In genomic region chr17:35034896-35035295, GRCm38 (mm10) we compare ENCODE assay signal across 28 mouse cellular contexts. TPM values are rescaled to one million over a fixed set of nuclear protein-coding genes. Genes with fewer than 3 reads are reported as not detected.
A peak's percentile ranks its signal among the peaks of the same experiment; 100 is the strongest.
DNase-seq lines count a peak whose midpoint lies in the region; ATAC-seq lines count a peak whose summit lies in the region.
"Had no signal": no experiment of that assay in that cellular context is flagged by ENCODE, and none has a peak within 500 bp of the region (broad histone marks: within the 10 kb centered on the region; RNA-seq: fewer than 3 reads in every experiment).

No protein-coding gene starts in this region.

- H3K27me3 ChIP-seq in stomach, embryonic 15.5 days (replicated peaks): no peaks in the 10 kb centered on the region
- H3K27me3 ChIP-seq: CH12.LX; embryonic facial prominence, embryonic 12.5 days; embryonic facial prominence, embryonic 15.5 days; forebrain, embryonic 12.5 days; hindbrain, embryonic 12.5 days; hindbrain, embryonic 15.5 days had no signal

- WGBS in stomach, embryonic 15.5 days: 60% methylated on average over 6 of the region's 6 CpGs

- H3K4me3 ChIP-seq in stomach, embryonic 15.5 days (replicated peaks): no peak overlapping the region
- H3K4me3 ChIP-seq: embryonic facial prominence, embryonic 12.5 days; embryonic facial prominence, embryonic 15.5 days; forebrain, embryonic 12.5 days; gastrocnemius, adult 2 months; hindbrain, embryonic 12.5 days; hindbrain, embryonic 15.5 days had no signal

- ATAC-seq in stomach, embryonic 15.5 days (ENCODE audit: insufficient read depth, low FRiP score, low read depth): no peak
- ATAC-seq: forebrain, embryonic 16.5 days had no signal

- 0 out of 2 replicates have a peak overlapping the region, but pooled peaks have one; percentile 9 for H3K27ac ChIP-seq in stomach, embryonic 15.5 days
- H3K27ac ChIP-seq: embryonic facial prominence, embryonic 12.5 days; embryonic facial prominence, embryonic 15.5 days; forebrain, embryonic 12.5 days; gastrocnemius, adult 2 months; hindbrain, embryonic 12.5 days; hindbrain, embryonic 15.5 days had no signal

- H3K4me1 ChIP-seq in stomach, embryonic 15.5 days: peaks cover 4% of the 10 kb centered on the region

- peak; percentile 79 for DNase-seq in heart, adult 11 months
- no peak for DNase-seq in heart, adult 18-20 months
- peak; percentile 54 for DNase-seq in 3134 (ENCODE audit: extremely low read depth, insufficient read length, low spot score)
- DNase-seq in 416B (ENCODE audit: low read depth): peak; percentile 57
- DNase-seq in gastrocnemius, adult 8-10 months (ENCODE audit: low spot score in 2 of 2): no peak
- DNase-seq in frontal cortex, postnatal 36 days (ENCODE audit: low spot score in 2 of 2): no peak
- no peak for DNase-seq in layer of hippocampus, adult 9-11 months
- DNase-seq: adrenal gland, adult 2 months; adrenal gland, postnatal 25 days; B cell, adult 2 months; cerebellum, adult 18-20 months; cerebellum, adult 9-11 months; cerebellum, postnatal 25 days; gastrocnemius, adult 2 months; gastrocnemius, postnatal 25 days had no signal

- H3K36me3 ChIP-seq in stomach, embryonic 15.5 days: no peaks in the 10 kb centered on the region
- H3K36me3 ChIP-seq: embryonic facial prominence, embryonic 12.5 days; embryonic facial prominence, embryonic 15.5 days; forebrain, embryonic 12.5 days; hindbrain, embryonic 12.5 days; hindbrain, embryonic 15.5 days had no signal

- H3K4me2 ChIP-seq in stomach, embryonic 15.5 days: no peak overlapping the region
- H3K4me2 ChIP-seq: embryonic facial prominence, embryonic 12.5 days; embryonic facial prominence, embryonic 15.5 days; forebrain, embryonic 12.5 days; heart, embryonic 11.5 days; hindbrain, embryonic 12.5 days; hindbrain, embryonic 15.5 days had no signal

- no peaks in the 10 kb centered on the region for H3K9me3 ChIP-seq in stomach, embryonic 15.5 days
- H3K9me3 ChIP-seq: embryonic facial prominence, embryonic 12.5 days; embryonic facial prominence, embryonic 15.5 days; forebrain, embryonic 12.5 days; G1E; hindbrain, embryonic 12.5 days; hindbrain, embryonic 15.5 days had no signal

- no peak overlapping the region for H3K9ac ChIP-seq in stomach, embryonic 15.5 days
- H3K9ac ChIP-seq: embryonic facial prominence, embryonic 12.5 days; embryonic facial prominence, embryonic 15.5 days; forebrain, embryonic 12.5 days; hindbrain, embryonic 12.5 days; hindbrain, embryonic 15.5 days had no signal

RNA-seq across cellular contexts. Expression of gene Sapcd1, which starts 7.1 kb away (rescaled TPM):
- total RNA-seq in heart, adult 18-20 months (2021): not detected
- 13.2 and 14.8 TPM in 2 replicates for polyA plus RNA-seq in stomach, embryonic 15.5 days (2015; fragmentation: Nextera tagmentation; extraction: Ambion mirVana)
- not detected for total RNA-seq in gastrocnemius, adult 8-10 months (2022)
- total RNA-seq: gastrocnemius, adult 2 months; heart, adult 8-10 months; heart, postnatal 25 days; hematopoietic stem cell, adult 5-6 weeks had no signal

RNA-seq across cellular contexts. Expression of gene Msh5, which starts 11.6 kb away (rescaled TPM):
- total RNA-seq in heart, adult 18-20 months (2021): not detected
- polyA plus RNA-seq in stomach, embryonic 15.5 days (2015; fragmentation: Nextera tagmentation; extraction: Ambion mirVana): 3.8 and 4.8 TPM in 2 replicates
- not detected for total RNA-seq in gastrocnemius, adult 8-10 months (2022)
- total RNA-seq: gastrocnemius, adult 2 months had no signal

RNA-seq across cellular contexts. Expression of gene Clic1, which starts 14.9 kb away (rescaled TPM):
- total RNA-seq in heart, adult 18-20 months (2021): 10 to 100 TPM; 30.4 to 32.4 TPM
- 361 and 363 TPM in 2 replicates for polyA plus RNA-seq in stomach, embryonic 15.5 days (2015; fragmentation: Nextera tagmentation; extraction: Ambion mirVana)
- total RNA-seq in gastrocnemius, adult 8-10 months (2022): 1 to 10 TPM; 5.2 to 9.0 (median 6.6) TPM

RNA-seq across cellular contexts. Expression of gene Vwa7, which starts 18.5 kb away (rescaled TPM):
- total RNA-seq in heart, adult 18-20 months (2021): 10 to 100 TPM; 13.1 to 14.1 TPM
- polyA plus RNA-seq in stomach, embryonic 15.5 days (2015; fragmentation: Nextera tagmentation; extraction: Ambion mirVana): 0.31 TPM in 2 replicates
- 10 to 100 TPM in 3 of 4 experiments, 1 to 10 TPM in 1; 8.0 to 18.8 (median 13.7) TPM for total RNA-seq in gastrocnemius, adult 8-10 months (2022)

RNA-seq across cellular contexts. Expression of gene Ddah2, which starts 23.9 kb away (rescaled TPM):
- 10 to 100 TPM; 14.0 to 19.8 TPM for total RNA-seq in heart, adult 18-20 months (2021)
- 210 and 216 TPM in 2 replicates for polyA plus RNA-seq in stomach, embryonic 15.5 days (2015; fragmentation: Nextera tagmentation; extraction: Ambion mirVana)
- total RNA-seq in gastrocnemius, adult 8-10 months (2022): 1 to 10 TPM; 4.3 to 6.2 (median 5.1) TPM

Comparison
In these comparisons a context has a peak if more than half of its experiments do, and no peak if none do; other contexts are left out.
1. DNase-seq: peak in heart, adult 11 months (single experiment), 3134 (single experiment) and 416B (single experiment); none in heart, adult 18-20 months (0 of 2), gastrocnemius, adult 8-10 months (0 of 2), frontal cortex, postnatal 36 days (0 of 2) and layer of hippocampus, adult 9-11 months (single experiment).